Mouse (Mus musculus): ENCODE data around the gene Thoc7.
"Not testable (repeated sequence)": the region's sequence is repeated elsewhere in the genome, so short reads cannot be mapped to it uniquely, and the experiment has no call there.

The Thoc7 gene

GRCm38 (mm10) chr14:13961401-13962112, at the start of gene Thoc7, which contains the start of gene Atxn7:
Gene Thoc7, minus strand, starts transcription at chr14:13961852.
Gene Atxn7, plus strand, starts transcription at chr14:13961440.
- peak; percentile 12 for DNase-seq (ENCODE audit: low read depth, low spot score)

DNA sequence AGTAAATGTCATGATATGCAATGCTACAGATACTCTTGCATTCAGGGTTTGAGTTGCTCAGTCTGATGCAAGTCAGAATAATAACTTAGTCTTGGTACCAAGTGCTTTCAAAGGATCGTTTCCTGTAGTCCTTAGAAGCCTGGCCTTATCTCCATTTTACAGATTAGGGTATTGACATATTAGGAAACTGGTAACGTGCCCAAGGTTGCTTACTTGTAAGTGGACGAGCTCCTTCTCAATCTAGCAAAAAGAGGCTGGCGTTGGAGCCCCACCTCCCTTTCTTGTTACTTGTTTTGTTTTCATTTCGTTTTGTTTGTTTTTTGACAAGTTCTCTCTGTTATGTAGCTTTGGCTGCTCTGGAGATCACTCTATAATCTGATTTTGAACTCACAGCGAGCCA, 48.1 kb upstream of the Thoc7 start:
- no peak for DNase-seq (ENCODE audit: low read depth, low spot score)

GRCm38 (mm10) chr14:14002771-14003170, 41.1 kb upstream of the Thoc7 start:
- DNase-seq (ENCODE audit: low read depth, low spot score): no peak

- no peak for DNase-seq (ENCODE audit: low read depth, low spot score)
Observed at GRCm38 (mm10) chr14:13995206-13996097, 33.8 kb upstream of the Thoc7 start.

GRCm38 (mm10) chr14:13990741-13991140, 29.1 kb upstream of the Thoc7 start:
- DNase-seq (ENCODE audit: low read depth, low spot score): no peak

GRCm38 (mm10) chr14:13988397-13988796, 26.7 kb upstream of the Thoc7 start:
- no peak for DNase-seq (ENCODE audit: low read depth, low spot score)

- DNase-seq (ENCODE audit: low read depth, low spot score): peak; percentile 29
Observed at GRCm38 (mm10) chr14:13982174-13982573, 20.5 kb upstream of the Thoc7 start.

- DNase-seq (ENCODE audit: low read depth, low spot score): no peak
Observed at GRCm38 (mm10) chr14:13981286-13981685, 19.6 kb upstream of the Thoc7 start.

DNA sequence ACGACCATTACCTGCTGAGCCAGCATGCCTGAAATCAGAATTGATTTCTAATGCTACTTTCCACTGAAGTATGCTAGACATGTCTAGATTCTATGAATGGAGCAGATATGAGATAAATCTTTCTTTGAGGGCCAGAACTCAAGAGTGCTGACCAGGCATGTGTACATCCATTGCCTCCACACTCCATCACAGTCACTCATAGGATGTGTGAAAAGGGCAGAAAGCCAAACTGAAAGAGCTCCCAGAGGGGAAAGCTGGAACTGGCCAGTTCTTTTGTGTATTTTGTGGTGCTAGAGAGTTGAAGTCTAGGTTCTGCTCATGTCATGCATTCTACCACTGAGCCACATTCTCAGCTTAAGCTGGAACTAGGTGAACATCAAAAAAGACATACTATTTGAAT, 15.8 kb upstream of the Thoc7 start:
- DNase-seq (ENCODE audit: low read depth, low spot score): peak; percentile 31

- no peak for DNase-seq (ENCODE audit: low read depth, low spot score)
Observed at GRCm38 (mm10) chr14:13971644-13972234, 10.1 kb upstream of the Thoc7 start.

- DNase-seq (ENCODE audit: low read depth, low spot score): no peak
Observed at GRCm38 (mm10) chr14:13970513-13970912, 8.9 kb upstream of the Thoc7 start.

- no peak for DNase-seq (ENCODE audit: low read depth, low spot score)
Observed at GRCm38 (mm10) chr14:13968476-13968875, 6.8 kb upstream of the Thoc7 start.

DNA sequence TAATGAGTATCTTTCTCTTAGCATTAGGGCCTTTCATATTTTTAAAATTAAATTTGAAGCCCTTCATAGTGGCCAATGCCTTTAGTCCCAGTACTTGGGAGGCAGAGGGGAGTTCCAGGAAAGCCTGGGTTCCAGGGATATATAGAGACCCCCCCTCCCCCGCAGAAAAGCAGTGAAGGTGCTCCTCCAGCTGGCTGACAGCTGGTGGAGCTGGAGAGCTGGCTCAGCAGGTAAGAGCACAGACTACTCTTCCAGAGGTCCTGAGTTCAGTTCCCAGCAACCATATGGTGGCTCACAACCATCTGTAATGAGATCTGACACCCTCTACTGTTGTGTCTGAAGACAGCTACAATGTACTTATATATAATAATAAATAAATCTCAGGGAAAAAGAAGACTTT, 6.0 kb upstream of the Thoc7 start:
- DNase-seq (ENCODE audit: low read depth, low spot score): no peak

DNA sequence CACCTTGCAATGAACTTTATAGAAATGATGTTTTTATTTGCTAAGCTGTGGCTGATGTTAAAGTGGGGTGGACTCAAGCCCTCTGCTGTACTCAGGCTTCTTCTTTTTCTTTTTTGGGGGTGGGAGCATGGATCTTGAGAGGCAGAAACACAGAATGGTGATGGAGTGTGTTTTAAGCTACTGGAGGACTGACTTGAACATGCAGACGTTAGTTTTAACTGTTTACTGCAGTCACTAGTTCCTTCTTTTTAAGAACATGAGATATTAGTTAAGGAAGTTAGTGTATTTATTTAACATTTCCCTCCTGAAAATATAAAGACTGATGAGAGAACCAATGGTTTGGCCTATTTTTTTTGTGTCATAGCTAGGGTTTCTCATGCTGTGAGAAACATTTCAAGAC, 1.9 kb upstream of the Thoc7 start:
- no peak for DNase-seq (ENCODE audit: low read depth, low spot score)

GRCm38 (mm10) chr14:13962476-13962875, 824 bp upstream of the Thoc7 start:
- DNase-seq (ENCODE audit: low read depth, low spot score): no peak

DNA sequence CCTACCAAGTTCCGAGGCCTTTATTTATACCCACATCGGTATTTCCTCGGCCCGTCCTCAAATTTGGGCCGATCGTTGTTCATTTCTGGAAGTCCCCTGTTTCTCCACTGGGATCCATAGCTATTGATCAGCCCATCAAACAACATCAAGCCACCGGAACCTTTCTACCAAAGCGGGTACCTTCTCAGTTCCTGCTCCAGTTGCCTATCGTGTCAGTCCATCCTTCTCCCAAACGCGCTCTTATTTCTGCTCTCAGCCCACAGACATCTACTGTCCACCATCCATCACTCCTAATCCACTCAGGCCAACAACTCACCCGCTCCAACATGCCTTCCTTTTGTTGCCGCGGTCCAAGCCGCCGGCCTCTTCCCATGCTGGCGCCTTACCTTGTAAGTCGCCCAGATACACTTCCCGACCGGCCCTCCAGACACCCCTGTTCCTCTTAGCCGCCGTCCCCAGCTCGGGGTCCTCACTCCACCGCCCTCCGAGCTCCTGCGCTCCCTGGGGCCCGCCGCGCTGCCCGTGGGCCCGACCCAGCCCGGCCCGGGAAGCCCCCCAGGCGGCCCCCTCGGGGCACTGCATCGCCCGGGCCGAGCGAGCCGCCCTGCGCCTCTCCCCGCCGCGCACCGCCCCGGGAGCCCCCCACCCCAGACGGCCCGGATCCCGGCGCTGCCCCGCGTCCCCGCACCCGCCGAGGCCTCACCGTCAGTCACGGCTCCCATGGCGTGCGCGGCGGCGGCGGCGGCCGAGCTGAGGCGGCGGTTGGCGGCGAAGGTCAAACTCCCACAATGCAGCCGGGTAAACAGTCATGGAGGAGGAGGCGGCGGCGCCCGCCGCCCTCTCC, 948 bp downstream of the Thoc7 start:
- peak; percentile 40 for DNase-seq (ENCODE audit: low read depth, low spot score)

DNA sequence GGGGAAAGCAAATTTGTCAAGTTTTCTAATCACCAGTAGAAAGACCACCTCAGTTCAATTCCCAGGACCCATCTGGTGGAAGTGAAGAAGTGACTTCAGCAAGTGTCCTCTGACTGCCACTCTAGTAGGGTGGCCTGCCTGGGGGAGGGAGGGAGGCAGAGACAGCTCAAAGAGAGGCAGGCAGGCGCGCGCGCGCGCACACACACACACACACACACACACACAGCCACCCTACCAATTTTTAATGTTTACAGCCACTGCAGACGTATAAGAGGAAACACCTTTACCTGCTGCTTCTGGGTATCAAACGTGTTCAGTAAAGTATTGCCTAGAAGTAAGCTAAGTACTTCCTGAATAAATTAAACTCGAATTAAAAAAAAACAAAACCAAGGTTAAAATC, 1.6 kb downstream of the Thoc7 start:
- DNase-seq (ENCODE audit: low read depth, low spot score): peak; percentile 14

GRCm38 (mm10) chr14:13952151-13952550, 9.5 kb downstream of the Thoc7 start:
- not testable (repeated sequence) for DNase-seq (ENCODE audit: low read depth, low spot score)

GRCm38 (mm10) chr14:13950401-13950800, 11.3 kb downstream of the Thoc7 start:
- DNase-seq (ENCODE audit: low read depth, low spot score): peak; percentile 43

GRCm38 (mm10) chr14:13948345-13948744, 13.3 kb downstream of the Thoc7 start:
- no peak for DNase-seq (ENCODE audit: low read depth, low spot score)

DNA sequence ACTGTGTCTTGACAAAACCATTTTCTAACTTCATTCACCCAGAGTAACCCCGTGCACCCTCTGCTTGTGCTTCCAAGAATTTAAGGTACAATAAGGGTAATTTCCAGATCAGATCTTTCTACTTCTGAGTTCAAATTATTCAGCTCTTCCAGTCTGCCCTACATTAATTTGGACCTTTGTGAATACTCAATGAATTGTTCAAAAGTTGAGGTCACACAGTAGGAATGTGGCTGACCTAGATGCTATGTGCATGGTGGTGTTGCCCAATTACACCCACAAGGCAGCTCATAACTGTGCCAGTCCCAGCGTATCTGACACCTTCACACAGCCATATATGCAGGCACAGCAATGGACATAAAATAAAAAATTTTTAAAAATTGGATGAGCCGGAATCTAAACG, 17.0 kb downstream of the Thoc7 start:
- DNase-seq (ENCODE audit: low read depth, low spot score): no peak

- DNase-seq (ENCODE audit: low read depth, low spot score): no peak
Observed at GRCm38 (mm10) chr14:13934052-13934371, 27.6 kb downstream of the Thoc7 start.
